Mouse (Mus musculus) E14TG2a.4 (cell line): ENCODE data around the gene Tspan5.

Experiments
- CTCF ChIP-seq: conservative IDR thresholded peaks from 2 replicates; pipeline ENCODE4 v1.5.1; 2014; ENCODE audit warnings: low read length
- POU5F1 ChIP-seq: IDR thresholded peaks from 2 replicates; pipeline ENCODE4 v1.6.1; 2014; ENCODE audit warnings: low read length, borderline replicate concordance

GRCm38 (mm10) chr3:138722152-138722551 lies 19.8 kb upstream of the Tspan5 start:
- no peak for TF ChIP-seq CTCF
- TF ChIP-seq POU5F1: no peak
